Mouse (Mus musculus): ENCODE data around the gene Optc. TPM values are rescaled to one million over a fixed set of nuclear protein-coding genes. Genes with fewer than 3 reads are reported as not detected.

The Optc gene
- polyA plus RNA-seq, 1 experiment from 2014 or later: 0.54 TPM

DNA sequence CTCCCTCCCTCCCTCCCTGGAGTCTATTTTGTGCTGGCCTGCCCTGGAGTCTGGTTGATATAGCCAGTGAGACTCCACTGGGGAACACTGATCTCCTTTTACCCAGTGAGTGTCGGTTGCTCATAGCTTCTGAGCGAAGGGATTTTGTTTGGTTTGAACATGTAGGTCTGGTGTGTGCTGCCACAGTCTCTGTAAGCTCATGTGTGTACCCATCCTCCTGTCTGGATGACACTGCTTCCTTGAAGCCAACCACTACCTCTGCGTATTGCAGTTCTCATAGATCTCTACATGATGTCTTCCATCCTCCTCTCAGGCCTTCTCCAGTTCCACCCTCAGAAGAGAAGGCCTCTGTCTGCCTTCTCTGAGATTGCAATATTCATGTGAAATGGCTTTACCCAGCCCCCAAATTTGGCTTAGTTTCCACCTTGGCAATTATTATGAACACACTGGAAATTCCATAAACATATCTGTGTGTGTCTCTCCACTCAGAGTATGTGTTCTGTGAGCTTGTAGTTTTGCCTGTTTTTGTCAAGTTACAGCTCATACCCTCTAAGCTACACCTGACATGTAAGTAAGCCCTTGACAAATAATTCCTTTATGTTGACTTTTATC, 32.8 kb upstream of the Optc start:
- Histone ChIP-seq H3K4me3 (ENCODE audit: low read length) (no peak overlapping the region), H3K9ac (ENCODE audit: low read length) (no peak overlapping the region), H3K4me1 (replicated peaks; ENCODE audit: control insufficient read depth, insufficient read depth, low read length) (peaks cover 16% of the 10 kb centered on the region), H3K27me3 (ENCODE audit: control insufficient read depth, insufficient read depth, low read depth, low read length) (no peaks in the 10 kb centered on the region), H3K4me2 (ENCODE audit: low read depth, low read length) (no peak overlapping the region), H3K9me3 (ENCODE audit: control insufficient read depth, low read length) (no peaks in the 10 kb centered on the region), H3K27ac (ENCODE audit: low read length) (peak overlapping the region; percentile 43), H3K36me3 (ENCODE audit: control insufficient read depth, insufficient read depth, low read length) (no peaks in the 10 kb centered on the region)
- WGBS: 78% methylated on average over 3 of the region's 3 CpGs
- ATAC-seq (ENCODE audit: low read depth): 0 out of 2 replicates have a peak, but pooled peaks have one; percentile 18

DNA sequence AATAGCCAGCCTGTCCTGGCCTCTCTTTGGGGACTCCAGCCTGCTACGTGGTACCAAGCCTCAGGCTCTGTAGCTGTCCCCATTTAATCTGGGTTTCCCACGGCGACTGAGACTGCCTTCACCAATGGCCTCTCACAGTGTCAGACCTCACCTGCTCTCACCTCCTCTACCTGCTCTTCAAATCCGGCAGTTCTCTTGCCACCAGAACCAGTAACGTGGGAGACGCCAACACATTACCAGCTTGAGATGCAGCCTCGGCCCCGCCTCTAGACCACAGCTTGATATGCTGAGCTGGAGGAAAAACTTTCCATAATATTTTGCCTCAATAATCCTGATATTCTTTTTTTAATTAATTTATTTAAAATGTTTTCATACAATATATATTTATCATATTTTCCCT, 31.9 kb upstream of the Optc start:
- Histone ChIP-seq H3K27me3 (ENCODE audit: control insufficient read depth, insufficient read depth, low read depth, low read length) (no peaks in the 10 kb centered on the region), H3K9me3 (ENCODE audit: control insufficient read depth, low read length) (no peaks in the 10 kb centered on the region), H3K27ac (ENCODE audit: low read length) (no peak overlapping the region), H3K4me3 (ENCODE audit: low read length) (no peak overlapping the region), H3K36me3 (ENCODE audit: control insufficient read depth, insufficient read depth, low read length) (no peaks in the 10 kb centered on the region), H3K9ac (ENCODE audit: low read length) (no peak overlapping the region), H3K4me1 (replicated peaks; ENCODE audit: control insufficient read depth, insufficient read depth, low read length) (peaks cover 16% of the 10 kb centered on the region), H3K4me2 (ENCODE audit: low read depth, low read length) (no peak overlapping the region)
- 81% methylated on average over 8 of the region's 8 CpGs for WGBS
- no peak for ATAC-seq (ENCODE audit: low read depth)

DNA sequence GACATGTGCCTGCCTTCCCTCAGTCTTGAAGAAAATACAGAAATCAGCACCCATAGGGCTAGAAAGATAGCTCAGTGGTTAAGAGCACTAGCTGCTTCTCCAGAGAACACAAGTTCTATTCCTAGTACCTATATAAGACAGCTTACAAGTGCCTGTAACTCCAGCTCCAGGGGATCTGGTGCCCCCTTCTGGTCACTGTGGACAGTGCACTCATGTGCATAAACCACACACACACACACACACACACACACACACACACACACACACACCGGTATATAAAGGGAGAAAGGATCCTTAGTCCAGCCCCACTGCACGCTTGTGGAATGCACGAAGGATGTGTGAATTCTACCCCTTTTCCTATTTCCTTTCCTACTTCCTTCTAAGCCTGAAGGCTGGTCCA, 28.4 kb upstream of the Optc start:
- ATAC-seq (ENCODE audit: low read depth): no peak
- Histone ChIP-seq H3K4me3 (ENCODE audit: low read length) (no peak overlapping the region), H3K36me3 (ENCODE audit: control insufficient read depth, insufficient read depth, low read length) (no peaks in the 10 kb centered on the region), H3K9me3 (ENCODE audit: control insufficient read depth, low read length) (no peaks in the 10 kb centered on the region), H3K4me1 (replicated peaks; ENCODE audit: control insufficient read depth, insufficient read depth, low read length) (peaks cover 11% of the 10 kb centered on the region), H3K9ac (ENCODE audit: low read length) (no peak overlapping the region), H3K27ac (ENCODE audit: low read length) (no peak overlapping the region), H3K4me2 (ENCODE audit: low read depth, low read length) (no peak overlapping the region), H3K27me3 (ENCODE audit: control insufficient read depth, insufficient read depth, low read depth, low read length) (no peaks in the 10 kb centered on the region)
- WGBS: 86% methylated on average over 3 of the region's 3 CpGs

DNA sequence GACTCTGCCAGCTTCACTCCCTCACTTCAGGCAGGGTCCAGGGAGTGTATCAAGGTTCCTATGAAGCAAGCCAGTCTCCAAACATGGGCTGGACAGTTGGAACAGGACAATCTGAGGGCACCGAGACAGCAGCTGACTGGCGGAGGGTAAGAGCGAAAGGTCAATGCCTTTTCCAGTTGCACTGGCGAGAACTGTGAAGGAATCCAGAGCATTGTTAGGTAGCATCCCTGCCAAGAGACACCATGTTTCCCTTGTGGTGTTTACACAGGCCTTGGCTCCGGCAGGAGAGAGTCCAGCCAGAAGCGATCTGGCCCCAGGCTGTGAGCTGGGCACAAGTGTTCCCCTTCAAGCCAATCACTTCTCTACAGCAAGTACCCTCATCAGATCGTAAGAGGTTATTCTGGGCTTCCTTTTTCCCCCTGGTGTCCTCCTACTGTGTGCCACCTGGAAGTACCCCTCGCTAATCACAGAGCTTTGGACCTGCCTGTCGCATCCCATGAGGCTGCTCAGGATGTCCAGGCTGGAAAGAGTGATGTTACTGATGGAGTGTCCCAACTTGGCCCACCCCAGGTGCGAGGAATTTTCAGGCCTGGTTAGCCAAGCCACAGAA, 26.7 kb upstream of the Optc start:
- Histone ChIP-seq H3K27me3 (ENCODE audit: control insufficient read depth, insufficient read depth, low read depth, low read length) (no peaks in the 10 kb centered on the region), H3K36me3 (ENCODE audit: control insufficient read depth, insufficient read depth, low read length) (no peaks in the 10 kb centered on the region), H3K9ac (ENCODE audit: low read length) (no peak overlapping the region), H3K4me1 (replicated peaks; ENCODE audit: control insufficient read depth, insufficient read depth, low read length) (peaks cover 5% of the 10 kb centered on the region; the same call in 1 of the 2 replicates), H3K4me2 (ENCODE audit: low read depth, low read length) (no peak overlapping the region), H3K4me3 (ENCODE audit: low read length) (no peak overlapping the region), H3K9me3 (ENCODE audit: control insufficient read depth, low read length) (no peaks in the 10 kb centered on the region), H3K27ac (ENCODE audit: low read length) (no peak overlapping the region)
- WGBS: 68% methylated on average over 10 of the region's 10 CpGs
- peak; percentile 56; the same call in 1 of the 2 replicates for ATAC-seq (ENCODE audit: low read depth)

DNA sequence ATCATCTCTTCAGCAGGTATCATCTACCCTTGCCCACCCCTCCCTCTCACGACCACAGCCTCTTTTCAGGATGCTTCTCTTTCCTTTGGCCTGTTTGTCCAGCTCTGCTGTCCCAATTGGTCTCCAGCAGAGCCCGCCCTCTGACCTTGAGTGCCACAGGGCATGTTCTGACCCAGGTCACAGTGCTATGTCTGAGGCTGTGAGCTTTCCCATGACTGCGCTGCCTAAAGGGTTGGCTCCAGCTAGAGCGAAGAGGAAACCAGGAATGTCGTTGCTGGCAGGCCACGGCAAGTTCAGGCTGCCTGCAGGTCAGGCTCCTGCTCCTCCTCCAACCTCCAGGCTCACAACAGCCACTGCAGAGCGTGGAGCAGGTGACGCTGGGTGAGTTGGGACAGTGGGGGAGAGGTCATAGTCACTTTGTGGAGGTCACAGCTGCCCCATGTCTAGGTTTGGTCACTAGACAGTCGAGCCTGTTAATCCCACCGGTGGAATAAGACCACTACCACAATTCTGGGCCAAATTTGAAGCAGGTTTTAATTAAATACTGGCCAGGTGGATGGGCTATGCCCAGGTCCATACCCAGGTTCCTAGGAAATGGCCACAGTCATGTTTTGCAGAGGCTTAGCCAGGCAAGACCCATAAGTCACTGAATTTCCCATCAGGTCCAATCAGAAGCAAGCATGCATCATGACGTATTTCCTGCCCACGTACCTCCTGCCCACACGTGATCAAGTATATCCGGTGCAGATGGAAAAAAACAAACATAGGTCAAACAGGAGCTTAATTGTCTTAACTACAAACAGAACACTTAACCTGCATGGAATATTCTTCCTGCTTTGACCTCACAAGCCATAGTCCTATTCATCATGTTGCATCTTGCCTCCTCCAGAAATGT, 25.7 kb upstream of the Optc start:
- ATAC-seq (ENCODE audit: low read depth): peak; percentile 15; the same call in 1 of the 2 replicates
- no peaks in the 10 kb centered on the region for H3K27me3 ChIP-seq (ENCODE audit: control insufficient read depth, insufficient read depth, low read depth, low read length)
- peaks cover 5% of the 10 kb centered on the region; the same call in 1 of the 2 replicates for H3K4me1 ChIP-seq (replicated peaks; ENCODE audit: control insufficient read depth, insufficient read depth, low read length)
- no peak overlapping the region for H3K4me3 ChIP-seq (ENCODE audit: low read length)
- 54% methylated on average over 14 of the region's 14 CpGs for WGBS
- no peak overlapping the region for H3K27ac ChIP-seq (ENCODE audit: low read length)
- H3K36me3 ChIP-seq (ENCODE audit: control insufficient read depth, insufficient read depth, low read length): no peaks in the 10 kb centered on the region
- H3K9me3 ChIP-seq (ENCODE audit: control insufficient read depth, low read length): no peaks in the 10 kb centered on the region
- H3K9ac ChIP-seq (ENCODE audit: low read length): no peak overlapping the region
- no peak overlapping the region for H3K4me2 ChIP-seq (ENCODE audit: low read depth, low read length)

DNA sequence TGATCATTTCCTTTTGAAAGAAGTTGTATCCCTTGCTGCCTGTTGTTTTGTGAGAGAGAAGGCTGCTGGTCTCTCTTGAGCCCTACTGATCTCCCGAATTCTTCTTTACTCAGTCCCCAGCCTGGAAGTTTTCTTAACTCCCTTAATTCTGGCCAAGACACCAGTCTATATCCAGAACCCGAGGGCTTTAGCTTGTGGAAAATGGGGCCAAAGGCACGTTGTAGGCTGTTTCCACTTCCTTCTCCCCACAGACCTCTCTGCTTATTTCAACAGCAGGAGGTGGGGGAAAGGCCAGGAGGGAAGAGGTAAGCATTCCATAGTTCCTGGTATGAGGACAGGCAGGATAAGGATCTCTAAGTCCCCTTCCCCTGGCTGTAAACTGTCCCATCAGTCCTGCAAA, 22.2 kb upstream of the Optc start:
- ATAC-seq (ENCODE audit: low read depth): no peak
- Histone ChIP-seq H3K9me3 (ENCODE audit: control insufficient read depth, low read length) (no peaks in the 10 kb centered on the region), H3K27ac (ENCODE audit: low read length) (no peak overlapping the region), H3K4me1 (replicated peaks; ENCODE audit: control insufficient read depth, insufficient read depth, low read length) (peaks cover 5% of the 10 kb centered on the region; the same call in 1 of the 2 replicates), H3K9ac (ENCODE audit: low read length) (no peak overlapping the region), H3K4me2 (ENCODE audit: low read depth, low read length) (no peak overlapping the region), H3K27me3 (ENCODE audit: control insufficient read depth, insufficient read depth, low read depth, low read length) (no peaks in the 10 kb centered on the region), H3K4me3 (ENCODE audit: low read length) (no peak overlapping the region), H3K36me3 (ENCODE audit: control insufficient read depth, insufficient read depth, low read length) (no peaks in the 10 kb centered on the region)
- 45% methylated on average over 3 of the region's 3 CpGs for WGBS

DNA sequence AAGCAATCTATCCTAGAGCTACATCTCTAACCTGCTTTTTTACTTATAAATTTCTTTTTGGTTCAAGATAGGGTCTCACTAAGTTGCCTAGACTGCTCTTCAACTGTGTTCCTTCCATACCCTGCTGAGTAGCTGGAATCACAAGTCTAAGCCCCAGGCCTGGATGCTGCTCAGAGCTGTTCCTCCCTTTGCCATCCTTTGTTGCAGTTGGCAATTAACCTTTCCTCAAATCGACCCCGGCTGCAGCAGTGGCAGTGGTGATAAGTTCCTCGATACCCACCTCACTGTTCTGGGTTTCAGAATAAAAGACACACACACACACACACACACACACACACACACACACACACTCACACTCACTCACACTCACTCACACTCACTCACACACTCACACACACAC, 17.4 kb upstream of the Optc start:
- 89% methylated on average over 3 of the region's 3 CpGs for WGBS

DNA sequence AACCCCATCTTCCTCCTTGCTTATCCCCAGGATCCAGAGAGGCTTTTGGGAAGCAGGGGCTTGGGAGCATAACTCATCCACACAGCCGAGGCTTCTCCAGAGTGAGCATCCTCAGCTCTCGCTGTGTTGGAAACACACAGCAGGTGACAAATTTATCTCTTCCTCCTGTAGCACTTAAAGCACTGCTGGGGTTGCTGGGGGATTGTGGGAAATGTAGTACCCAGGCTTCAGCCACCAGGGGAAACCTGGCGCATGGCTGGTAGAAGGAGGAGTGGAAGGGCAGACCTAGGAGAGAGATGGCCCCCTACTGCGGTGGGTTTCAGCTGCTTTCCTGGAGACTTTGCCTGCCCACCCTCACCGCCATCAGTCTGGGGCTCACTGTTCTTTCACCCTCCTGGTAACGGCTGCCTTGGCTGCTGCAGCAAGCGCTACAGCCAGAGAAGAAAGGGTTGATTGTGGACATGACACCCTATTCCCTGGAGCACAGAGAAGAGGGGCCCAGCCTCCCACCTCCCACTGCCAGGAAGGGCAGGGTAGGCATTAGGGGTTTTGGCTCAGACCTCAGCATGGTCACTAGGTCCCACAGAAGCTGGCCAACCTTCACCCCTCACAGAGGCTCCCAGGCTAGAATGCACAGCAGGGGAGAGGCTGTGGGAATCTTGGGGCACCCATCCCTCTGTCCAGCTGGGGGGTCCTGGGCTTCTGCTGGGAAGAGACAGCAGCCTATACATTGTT, 16.5 kb upstream of the Optc start:
- Histone ChIP-seq H3K4me3 (ENCODE audit: low read length) (no peak overlapping the region), H3K4me2 (ENCODE audit: low read depth, low read length) (no peak overlapping the region), H3K9ac (ENCODE audit: low read length) (no peak overlapping the region), H3K27ac (ENCODE audit: low read length) (no peak overlapping the region), H3K4me1 (replicated peaks; ENCODE audit: control insufficient read depth, insufficient read depth, low read length) (peaks cover 34% of the 10 kb centered on the region), H3K27me3 (ENCODE audit: control insufficient read depth, insufficient read depth, low read depth, low read length) (no peaks in the 10 kb centered on the region), H3K9me3 (ENCODE audit: control insufficient read depth, low read length) (no peaks in the 10 kb centered on the region), H3K36me3 (ENCODE audit: control insufficient read depth, insufficient read depth, low read length) (no peaks in the 10 kb centered on the region)
- ATAC-seq (ENCODE audit: low read depth): no peak
- 35% methylated on average over 7 of the region's 7 CpGs for WGBS

More for the DNA sequence above, 17.4 kb upstream of the Optc start:
- Histone ChIP-seq H3K4me3 (ENCODE audit: low read length) (no peak overlapping the region), H3K4me2 (ENCODE audit: low read depth, low read length) (no peak overlapping the region), H3K9me3 (ENCODE audit: control insufficient read depth, low read length) (no peaks in the 10 kb centered on the region), H3K9ac (ENCODE audit: low read length) (no peak overlapping the region), H3K4me1 (replicated peaks; ENCODE audit: control insufficient read depth, insufficient read depth, low read length) (peaks cover 24% of the 10 kb centered on the region), H3K36me3 (ENCODE audit: control insufficient read depth, insufficient read depth, low read length) (no peaks in the 10 kb centered on the region), H3K27me3 (ENCODE audit: control insufficient read depth, insufficient read depth, low read depth, low read length) (no peaks in the 10 kb centered on the region), H3K27ac (ENCODE audit: low read length) (no peak overlapping the region)
- ATAC-seq (ENCODE audit: low read depth): no peak

DNA sequence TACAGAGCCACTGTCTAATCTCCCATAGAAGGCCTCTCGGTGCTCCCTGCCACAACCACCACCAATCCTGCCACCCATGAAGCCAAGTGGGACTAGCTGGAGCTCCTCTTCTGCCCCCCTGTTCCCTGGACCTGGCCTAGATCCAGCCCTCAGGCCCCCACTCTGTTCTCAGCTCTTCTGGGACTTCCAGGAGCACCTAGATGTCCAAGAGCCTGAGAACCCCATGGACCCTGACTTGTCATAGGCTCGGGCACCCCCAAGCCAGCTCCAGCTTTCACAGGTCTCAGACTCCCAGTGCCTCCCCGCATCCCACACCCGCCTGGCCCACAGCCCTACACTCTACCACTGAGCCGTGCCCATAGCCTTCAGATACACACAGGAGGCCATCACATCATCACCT, 15.3 kb upstream of the Optc start:
- no peak overlapping the region for H3K27ac ChIP-seq (ENCODE audit: low read length)
- H3K9ac ChIP-seq (ENCODE audit: low read length): no peak overlapping the region
- H3K4me2 ChIP-seq (ENCODE audit: low read depth, low read length): no peak overlapping the region
- peaks cover 46% of the 10 kb centered on the region for H3K4me1 ChIP-seq (replicated peaks; ENCODE audit: control insufficient read depth, insufficient read depth, low read length)
- H3K4me3 ChIP-seq (ENCODE audit: low read length): no peak overlapping the region
- 85% methylated on average over 5 of the region's 5 CpGs for WGBS
- H3K27me3 ChIP-seq (ENCODE audit: control insufficient read depth, insufficient read depth, low read depth, low read length): no peaks in the 10 kb centered on the region
- ATAC-seq (ENCODE audit: low read depth): no peak
- no peaks in the 10 kb centered on the region for H3K36me3 ChIP-seq (ENCODE audit: control insufficient read depth, insufficient read depth, low read length)
- H3K9me3 ChIP-seq (ENCODE audit: control insufficient read depth, low read length): no peaks in the 10 kb centered on the region
